Mouse (Mus musculus) stomach, embryonic 15.5 days (tissue): ENCODE measurements around the gene Chrna10. TPM values are rescaled to one million over a fixed set of nuclear protein-coding genes. Genes with fewer than 3 reads are reported as not detected.

ENCODE experiments used
- ATAC-seq: fragments of 200-750 bp; cut with Nextera tagmentation; 2 replicates; pipeline ENCODE4 v1.8.0; 2017; ENCODE audit warnings: low read depth, moderate number of reproducible peaks, moderate TSS enrichment; ENCODE audit not compliant: insufficient read depth, low FRiP score
- H3K27ac ChIP-seq: fragments of 300-500 bp; sonication (generic); 2 replicates; pipeline ENCODE4 v1.5.1; 2015; ENCODE audit warnings: mild to moderate bottlenecking, inconsistent platforms
- H3K27me3 ChIP-seq: fragments of 300-500 bp; sonication (generic); replicated peaks from 2 replicates; pipeline ENCODE4 v1.6.1; 2015; ENCODE audit warnings: inconsistent platforms
- H3K36me3 ChIP-seq: fragments of 300-500 bp; sonication (generic); 2 replicates; pipeline ENCODE4 v1.6.1; 2015; ENCODE audit warnings: inconsistent platforms
- H3K4me1 ChIP-seq: fragments of 300-500 bp; sonication (generic); 2 replicates; pipeline ENCODE4 v1.6.1; 2015; ENCODE audit warnings: inconsistent platforms
- H3K4me2 ChIP-seq: fragments of 300-500 bp; sonication (generic); 2 replicates; pipeline ENCODE4 v1.6.1; 2015; ENCODE audit warnings: mild to moderate bottlenecking, inconsistent platforms
- H3K4me3 ChIP-seq: fragments of 300-500 bp; sonication (generic); replicated peaks from 2 replicates; pipeline ENCODE4 v1.5.1; 2015; ENCODE audit warnings: inconsistent platforms
- H3K9ac ChIP-seq: fragments of 300-500 bp; sonication (generic); 2 replicates; pipeline ENCODE4 v1.6.1; 2015; ENCODE audit warnings: inconsistent platforms
- H3K9me3 ChIP-seq: fragments of 300-500 bp; sonication (generic); 2 replicates; pipeline ENCODE4 v1.6.1; 2016; ENCODE audit warnings: inconsistent platforms
- WGBS: fragments of 180-500 bp; shearing (Covaris S2); methylation state at CpG from one replicate; pipeline ENCODE4 v1.1.7; 2015; 5-methylcytosine and 5-hydroxymethylcytosine counted together
- polyA plus RNA-seq: library from polyadenylated mRNA; unstranded; fragments of >200 nt; fragmentation: Nextera tagmentation; extraction: Ambion mirVana; gene quantifications from 2 replicates; pipeline ENCODE4 v1.2.1, GENCODE M21; 2015

Gene Chrna10
- not detected in 2 replicates for polyA plus RNA-seq

DNA sequence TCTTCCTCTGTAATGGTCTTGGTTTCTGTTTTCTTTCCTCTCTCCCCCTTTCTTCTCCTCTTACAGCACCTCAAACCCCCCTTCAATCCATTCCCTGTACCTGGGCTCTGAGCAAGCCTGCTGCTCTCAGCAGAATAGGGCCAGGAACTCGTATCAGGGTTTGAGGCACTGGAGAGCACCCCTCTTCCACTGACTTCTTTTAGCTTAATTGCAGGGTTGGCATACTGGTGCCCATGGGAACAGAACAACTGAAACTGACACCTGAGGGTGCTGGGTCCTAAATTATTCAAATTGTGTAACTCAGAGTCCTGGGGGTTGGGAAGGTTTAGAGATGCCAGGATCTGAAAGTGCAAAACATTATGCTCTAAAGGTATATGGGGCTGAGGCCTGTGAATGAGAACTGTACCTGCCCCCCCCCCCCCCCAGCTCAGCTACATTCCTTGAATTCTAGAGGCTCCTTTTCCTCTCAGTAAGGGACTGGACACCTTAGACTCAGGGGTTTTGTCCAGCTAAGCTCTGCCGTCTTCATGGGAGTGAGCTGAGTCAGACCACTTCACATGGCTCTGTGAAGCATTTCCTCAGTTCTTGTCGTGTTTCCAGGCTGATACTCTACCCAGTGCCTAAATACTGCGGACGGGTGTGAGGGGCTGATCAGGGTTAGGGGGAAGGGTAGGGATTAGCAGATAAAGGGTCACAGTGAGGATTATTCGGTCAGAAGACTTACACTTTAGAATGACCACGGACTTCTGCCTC is at the start of gene Chrna10:
Gene Chrna10, minus strand, starts transcription at position 250 of the 753 bp plus-strand sequence.
- no peak for ATAC-seq
- H3K27ac ChIP-seq = no peak within 1 kb of the TSS
- WGBS = 44% methylated on average over 7 of the region's 7 CpGs
- H3K4me3 ChIP-seq = no peak within 1 kb of the TSS
- H3K36me3 ChIP-seq = peaks cover 26% of the 10 kb centered on the region
- H3K9me3 ChIP-seq = no peaks in the 10 kb centered on the region
- H3K27me3 ChIP-seq = 0 out of 2 replicates have a peak, but pooled peaks cover 2% of the 10 kb centered on the region
- H3K4me1 ChIP-seq = no peaks in the 10 kb centered on the region
- no peak within 1 kb of the TSS for H3K9ac ChIP-seq
- no peak within 1 kb of the TSS for H3K4me2 ChIP-seq

DNA sequence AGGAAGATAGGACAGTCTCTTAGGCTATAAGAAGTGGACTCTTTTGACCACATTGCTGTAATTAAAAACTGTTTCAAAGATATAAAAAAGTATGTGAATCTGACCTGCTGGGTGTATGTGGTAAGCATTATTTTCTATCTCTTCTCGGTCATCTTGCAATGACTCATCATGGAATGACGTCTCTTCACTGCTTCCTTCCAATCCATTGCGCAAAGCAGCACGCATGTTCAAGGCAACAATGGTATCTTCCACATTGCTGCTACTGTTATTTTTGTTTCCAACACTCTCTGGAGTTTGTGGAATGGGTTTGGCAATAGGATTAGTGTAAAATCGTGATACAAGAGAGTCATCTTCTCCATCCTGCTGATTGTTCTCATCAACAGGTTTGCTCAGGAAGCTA is 37.1 kb upstream of the Chrna10 start:
- Histone ChIP-seq H3K27me3 (no peaks in the 10 kb centered on the region), H3K9me3 (no peaks in the 10 kb centered on the region), H3K9ac (no peak overlapping the region), H3K4me2 (no peak overlapping the region), H3K27ac (no peak overlapping the region), H3K36me3 (peaks cover 28% of the 10 kb centered on the region), H3K4me3 (no peak overlapping the region), H3K4me1 (no peaks in the 10 kb centered on the region)
- ATAC-seq = no peak
- 90% methylated on average over 5 of the region's 5 CpGs for WGBS

DNA sequence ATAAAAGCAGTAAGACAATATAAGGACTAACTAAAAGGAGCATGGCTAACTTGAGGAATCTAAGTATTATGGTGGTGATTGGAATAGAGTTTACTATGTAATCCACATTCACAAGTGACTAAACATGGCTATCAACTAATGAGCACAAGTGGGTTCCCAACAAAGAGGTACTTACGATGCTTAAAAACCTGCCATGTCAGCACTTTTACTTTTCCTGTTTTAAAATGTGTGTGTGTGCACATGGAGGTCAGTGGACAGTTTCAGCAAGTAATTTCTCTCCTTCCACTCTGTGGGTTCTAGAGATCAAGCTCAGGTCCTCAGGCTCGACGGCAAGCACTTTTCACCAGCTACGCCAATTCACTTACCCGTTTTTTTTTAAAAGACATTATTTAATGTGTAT is 21.3 kb upstream of the Chrna10 start:
- 95% methylated on average over 5 of the region's 5 CpGs for WGBS
- H3K4me3 ChIP-seq = no peak overlapping the region
- H3K4me2 ChIP-seq = no peak overlapping the region
- H3K27ac ChIP-seq = no peak overlapping the region
- no peaks in the 10 kb centered on the region for H3K27me3 ChIP-seq
- peaks cover 42% of the 10 kb centered on the region for H3K36me3 ChIP-seq
- no peak for ATAC-seq
- no peaks in the 10 kb centered on the region for H3K9me3 ChIP-seq
- H3K9ac ChIP-seq = no peak overlapping the region
- H3K4me1 ChIP-seq = no peaks in the 10 kb centered on the region

DNA sequence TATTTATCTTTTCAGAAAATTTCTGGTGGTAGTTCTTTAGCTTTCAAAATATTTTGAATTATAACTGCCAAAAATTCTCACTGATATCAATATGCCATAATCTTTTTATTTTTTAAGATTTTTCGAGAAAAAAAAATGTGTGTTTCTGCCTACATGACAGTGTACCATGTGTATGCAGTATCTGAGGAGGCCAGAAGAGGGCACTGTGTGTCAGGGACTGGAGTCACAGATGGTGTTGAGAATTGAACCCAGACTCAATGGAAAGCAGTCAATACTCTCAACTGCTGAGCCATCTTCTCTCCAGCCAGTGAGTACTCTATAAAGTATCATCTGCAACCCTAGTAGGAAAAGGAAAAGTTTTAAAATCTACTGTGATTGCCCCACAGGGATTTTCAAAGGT is 20.8 kb upstream of the Chrna10 start:
- H3K27ac ChIP-seq = no peak overlapping the region
- no peak overlapping the region for H3K4me2 ChIP-seq
- no peaks in the 10 kb centered on the region for H3K27me3 ChIP-seq
- H3K4me1 ChIP-seq = no peaks in the 10 kb centered on the region
- no peaks in the 10 kb centered on the region for H3K9me3 ChIP-seq
- H3K36me3 ChIP-seq = peaks cover 45% of the 10 kb centered on the region
- H3K9ac ChIP-seq = no peak overlapping the region
- ATAC-seq = no peak
- 96% methylated on average over 1 of the region's 1 CpGs for WGBS
- no peak overlapping the region for H3K4me3 ChIP-seq

DNA sequence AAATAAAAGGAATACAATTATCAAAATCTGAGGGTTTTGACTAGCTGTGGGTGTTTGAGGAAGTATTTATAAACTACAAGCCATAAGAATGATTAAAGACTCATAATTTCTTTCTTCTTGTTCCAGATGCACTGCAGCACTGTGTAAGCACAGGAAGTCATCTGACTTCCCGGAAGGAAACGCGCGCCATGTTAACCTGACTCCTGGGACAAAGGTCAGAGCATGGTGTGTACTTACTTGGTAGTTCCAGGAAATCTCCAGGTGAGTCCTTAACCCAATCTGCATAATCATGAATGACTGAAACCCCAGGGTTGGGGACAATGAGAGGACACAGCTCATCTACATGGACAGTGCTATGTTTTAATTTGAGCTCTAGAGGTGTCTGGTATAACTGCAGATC is 15.8 kb upstream of the Chrna10 start:
- ATAC-seq = no peak
- H3K27ac ChIP-seq = no peak overlapping the region
- WGBS = 89% methylated on average over 4 of the region's 4 CpGs
- H3K4me3 ChIP-seq = no peak overlapping the region
- no peaks in the 10 kb centered on the region for H3K27me3 ChIP-seq
- H3K4me1 ChIP-seq = no peaks in the 10 kb centered on the region
- H3K4me2 ChIP-seq = no peak overlapping the region
- no peak overlapping the region for H3K9ac ChIP-seq
- no peaks in the 10 kb centered on the region for H3K9me3 ChIP-seq
- peaks cover 66% of the 10 kb centered on the region for H3K36me3 ChIP-seq

DNA sequence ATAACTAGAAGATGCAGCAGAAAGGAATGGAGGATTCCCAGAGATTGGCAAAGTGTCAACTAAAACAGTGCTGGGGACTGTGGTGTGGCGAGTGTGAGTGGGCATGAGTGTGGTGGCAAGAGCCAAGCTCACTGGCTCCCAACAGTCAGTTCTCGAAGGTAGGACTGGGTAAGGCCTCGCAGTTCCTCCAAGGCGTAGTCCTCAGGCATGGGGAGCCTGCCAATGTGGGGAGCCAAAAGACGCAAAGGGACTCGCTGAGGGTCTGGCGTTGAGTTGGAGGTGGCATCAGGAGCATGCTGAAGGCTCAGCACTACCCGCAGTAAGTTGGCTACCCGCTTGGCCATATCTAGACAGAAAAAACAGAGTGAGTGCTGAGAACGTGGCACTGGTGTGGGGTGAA is 3.7 kb upstream of the Chrna10 start:
- Histone ChIP-seq H3K4me3 (no peak overlapping the region), H3K27me3 (no peaks in the 10 kb centered on the region), H3K9ac (no peak overlapping the region)

DNA sequence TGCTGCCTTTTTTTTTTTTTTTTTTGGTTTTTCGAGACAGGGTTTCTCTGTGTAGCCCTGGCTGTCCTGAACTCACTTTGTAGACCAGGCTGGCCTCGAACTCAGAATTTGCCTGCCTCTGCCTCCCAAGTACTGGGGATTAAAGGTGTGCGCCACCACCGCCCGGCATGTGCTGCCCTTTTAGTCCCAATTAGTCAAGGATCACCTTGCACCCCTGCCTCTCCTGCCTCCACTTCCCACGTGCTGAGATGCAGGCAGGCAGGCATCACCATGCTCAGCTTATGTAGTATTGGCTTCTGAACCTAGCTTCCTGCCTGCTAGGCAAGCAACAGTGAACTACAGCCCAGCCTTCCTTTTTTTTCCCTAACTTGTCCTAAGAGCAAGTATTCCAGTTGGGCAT is 754 bp upstream of the Chrna10 start:
- Histone ChIP-seq H3K9ac (no peak overlapping the region), H3K4me1 (no peaks in the 10 kb centered on the region), H3K4me2 (no peak overlapping the region), H3K9me3 (no peaks in the 10 kb centered on the region), H3K4me3 (no peak overlapping the region), H3K27me3 (0 out of 2 replicates have a peak, but pooled peaks cover 2% of the 10 kb centered on the region), H3K27ac (no peak overlapping the region), H3K36me3 (peaks cover 32% of the 10 kb centered on the region)
- 78% methylated on average over 6 of the region's 6 CpGs for WGBS
- no peak for ATAC-seq

More for the DNA sequence above, 3.7 kb upstream of the Chrna10 start:
- H3K27ac ChIP-seq = no peak overlapping the region
- no peak overlapping the region for H3K4me2 ChIP-seq
- H3K4me1 ChIP-seq = no peaks in the 10 kb centered on the region
- no peaks in the 10 kb centered on the region for H3K9me3 ChIP-seq
- H3K36me3 ChIP-seq = peaks cover 60% of the 10 kb centered on the region
- ATAC-seq = no peak
- 96% methylated on average over 10 of the region's 10 CpGs for WGBS

DNA sequence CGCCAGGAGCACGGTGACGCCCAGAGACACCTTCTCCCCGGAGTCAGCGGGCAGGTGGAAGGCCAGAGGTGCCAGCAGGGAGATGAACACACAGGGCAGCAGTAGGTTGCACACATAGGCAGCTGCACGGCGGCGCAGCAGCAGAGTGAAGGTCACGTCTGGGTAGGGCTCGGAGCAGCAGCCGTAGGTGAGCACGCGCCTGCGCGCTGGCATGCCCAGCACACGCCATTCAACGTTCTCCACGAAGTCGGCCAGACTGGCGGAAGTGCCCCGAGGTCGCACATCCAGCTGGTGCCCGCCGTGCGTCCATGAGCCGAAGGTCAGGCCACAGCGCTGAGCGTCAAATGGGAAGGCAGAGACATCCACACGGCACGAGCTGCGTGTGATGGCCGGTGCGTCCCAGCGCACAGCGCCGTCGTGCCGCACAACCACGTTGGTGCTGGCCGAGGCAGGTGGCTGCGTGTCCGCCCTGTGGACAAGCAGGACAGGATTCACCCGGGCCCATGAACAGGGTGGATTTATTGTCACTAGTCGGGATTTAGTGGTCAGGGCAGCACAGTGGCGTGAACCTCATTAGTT is 3.4 kb downstream of the Chrna10 start:
- Histone ChIP-seq H3K4me3 (no peak overlapping the region), H3K27me3 (0 out of 2 replicates have a peak, but pooled peaks cover 2% of the 10 kb centered on the region), H3K9me3 (no peaks in the 10 kb centered on the region), H3K4me1 (no peaks in the 10 kb centered on the region), H3K36me3 (peaks cover 1% of the 10 kb centered on the region; the same call in 1 of the 2 replicates), H3K27ac (no peak overlapping the region), H3K9ac (no peak overlapping the region), H3K4me2 (no peak overlapping the region)
- ATAC-seq = no peak; the same call in 1 of the 2 replicates
- WGBS = 67% methylated on average over 45 of the region's 45 CpGs

DNA sequence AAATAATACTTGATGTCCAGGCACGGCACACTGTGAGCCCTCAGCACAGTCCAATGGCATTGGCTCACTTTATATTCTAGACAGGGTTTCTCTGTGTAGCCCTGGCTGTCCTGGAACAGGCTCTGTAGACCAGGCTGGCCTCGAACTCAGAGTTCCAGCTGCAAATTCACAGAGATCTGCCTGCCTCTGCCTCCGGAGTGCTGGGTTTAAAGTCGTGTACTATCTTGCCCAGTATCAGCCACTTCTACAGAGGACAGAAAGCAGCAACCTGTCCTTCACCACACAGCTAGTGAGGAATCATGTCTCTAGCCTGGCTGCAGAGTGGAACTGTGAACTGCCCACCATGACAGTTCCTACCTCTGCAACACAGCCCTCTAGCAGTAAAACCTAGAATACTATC is 6.9 kb downstream of the Chrna10 start:
- Histone ChIP-seq H3K4me1 (peaks cover 10% of the 10 kb centered on the region; the same call in 1 of the 2 replicates), H3K36me3 (no peaks in the 10 kb centered on the region), H3K9ac (no peak overlapping the region), H3K27ac (no peak overlapping the region), H3K27me3 (0 out of 2 replicates have a peak, but pooled peaks cover 2% of the 10 kb centered on the region), H3K4me3 (no peak overlapping the region), H3K4me2 (no peak overlapping the region), H3K9me3 (no peaks in the 10 kb centered on the region)
- 84% methylated on average over 4 of the region's 4 CpGs for WGBS
- ATAC-seq = no peak

DNA sequence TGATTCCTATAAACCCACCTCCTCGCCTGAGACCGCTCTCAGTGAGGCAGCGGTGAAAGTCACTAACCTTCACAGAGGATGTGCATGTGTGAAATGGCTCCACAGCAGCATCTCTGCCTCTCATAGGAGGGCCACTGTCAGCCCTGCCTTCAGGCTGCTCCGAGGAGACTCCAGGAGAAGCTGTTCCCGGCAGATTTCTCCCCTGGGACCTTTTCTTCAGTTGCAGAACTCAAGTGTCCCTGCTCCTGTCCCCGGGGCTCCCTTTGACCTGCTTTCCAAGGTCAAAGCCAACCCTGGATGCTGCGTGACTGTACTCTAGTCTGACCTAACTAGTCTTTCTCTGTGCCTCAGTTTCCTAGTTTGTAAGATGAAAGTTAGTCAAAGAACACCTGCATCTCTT is 7.5 kb downstream of the Chrna10 start, which contains the start of gene Art5:
Gene Art5, minus strand, starts transcription at position 319 of the 400 bp plus-strand sequence.
- no peak for ATAC-seq
- WGBS = 73% methylated on average over 7 of the region's 7 CpGs
- H3K36me3 ChIP-seq = no peaks in the 10 kb centered on the region
- H3K9ac ChIP-seq = no peak within 1 kb of the TSS
- no peak within 1 kb of the TSS for H3K27ac ChIP-seq
- H3K4me2 ChIP-seq = no peak within 1 kb of the TSS
- no peak within 1 kb of the TSS for H3K4me3 ChIP-seq
- H3K9me3 ChIP-seq = no peaks in the 10 kb centered on the region
- 0 out of 2 replicates have a peak, but pooled peaks cover 2% of the 10 kb centered on the region for H3K27me3 ChIP-seq
- H3K4me1 ChIP-seq = peaks cover 10% of the 10 kb centered on the region; the same call in 1 of the 2 replicates

DNA sequence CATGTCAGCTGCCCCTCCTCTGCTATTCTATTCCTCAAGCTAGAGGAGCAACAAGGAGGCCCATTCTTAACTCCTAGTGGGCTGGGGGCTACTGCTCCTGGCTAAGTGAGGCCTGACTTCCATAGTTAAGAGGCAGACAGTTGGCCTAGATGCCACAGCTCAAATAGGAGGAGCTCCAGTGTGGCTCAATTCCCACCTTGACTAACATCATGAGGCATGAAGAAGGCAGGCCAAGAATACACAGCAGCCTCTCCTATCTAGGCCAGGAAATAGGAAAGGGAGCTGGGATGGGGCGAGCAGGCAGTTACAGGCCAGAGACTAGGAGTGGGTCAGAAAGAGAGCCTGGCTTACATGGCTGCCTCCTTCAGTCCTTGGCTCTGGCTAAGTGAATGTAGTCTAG is 8.4 kb downstream of the Chrna10 start:
- H3K9ac ChIP-seq = no peak overlapping the region
- ATAC-seq = no peak
- H3K27ac ChIP-seq = no peak overlapping the region
- no peaks in the 10 kb centered on the region for H3K9me3 ChIP-seq
- no peak overlapping the region for H3K4me3 ChIP-seq
- no peak overlapping the region for H3K4me2 ChIP-seq
- no peaks in the 10 kb centered on the region for H3K27me3 ChIP-seq
- WGBS = 71% methylated on average over 1 of the region's 1 CpGs
- peaks cover 10% of the 10 kb centered on the region; the same call in 1 of the 2 replicates for H3K4me1 ChIP-seq
- H3K36me3 ChIP-seq = no peaks in the 10 kb centered on the region

DNA sequence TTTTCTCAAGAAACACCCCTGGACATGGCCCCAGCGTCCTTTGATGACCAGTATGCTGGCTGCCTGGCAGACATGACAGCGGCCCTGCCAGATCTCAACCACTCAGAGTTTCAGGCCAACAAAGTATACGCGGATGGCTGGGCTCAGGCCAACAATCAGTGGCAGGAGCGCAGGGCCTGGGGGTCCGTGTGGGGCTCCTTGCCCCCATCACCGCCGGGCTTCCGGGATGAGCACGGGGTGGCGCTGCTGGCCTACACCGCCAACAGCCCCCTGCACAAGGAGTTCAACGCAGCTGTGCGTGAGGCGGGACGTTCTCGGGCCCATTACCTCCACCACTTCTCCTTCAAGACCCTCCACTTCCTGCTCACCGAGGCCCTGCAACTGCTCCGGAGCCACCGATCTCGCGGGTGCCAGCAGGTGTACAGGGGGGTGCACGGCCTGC is 9.9 kb downstream of the Chrna10 start:
- H3K4me1 ChIP-seq = peaks cover 10% of the 10 kb centered on the region; the same call in 1 of the 2 replicates
- H3K27me3 ChIP-seq = no peaks in the 10 kb centered on the region
- H3K9ac ChIP-seq = peak overlapping the region; percentile 12; the same call in 1 of the 2 replicates
- H3K27ac ChIP-seq = no peak overlapping the region
- no peaks in the 10 kb centered on the region for H3K9me3 ChIP-seq
- H3K4me3 ChIP-seq = peak overlapping the region; percentile 32
- peak; percentile 36; the same call in 1 of the 2 replicates for ATAC-seq
- H3K36me3 ChIP-seq = no peaks in the 10 kb centered on the region
- peak overlapping the region; percentile 67 for H3K4me2 ChIP-seq
- WGBS = 11% methylated on average over 23 of the region's 23 CpGs
